Mouse (Mus musculus): ENCODE data around the gene Acsl1.

- TF ChIP-seq CTCF (IDR thresholded peaks at IDR 0.05; ENCODE audit: borderline replicate concordance, insufficient read depth, low read depth, low read length) (no peak), POLR2A (IDR thresholded peaks at IDR 0.05; ENCODE audit: borderline replicate concordance, insufficient read depth, low read length) (no peak)
These were observed 40.5 kb downstream of the Acsl1 start for GRCm38 (mm10) chr8:46511336-46511735.
